Mouse (Mus musculus) G1E (cell line): ENCODE data around the gene Itga1. TPM values are rescaled to one million over a fixed set of nuclear protein-coding genes. Genes with fewer than 3 reads are reported as not detected.

Source experiments
- ATAC-seq: 2 replicates; pipeline ENCODE4 v1.8.0; 2016; ENCODE audit warnings: mild to moderate bottlenecking; ENCODE audit not compliant: insufficient number of reproducible peaks, poor library complexity, low FRiP score, severe bottlenecking; ENCODE audit errors: extremely low read depth
- DNase-seq: peaks from one replicate; pipeline ENCODE4 v3.0.0; 2012; ENCODE audit warnings: low spot score
- H3K27me3 ChIP-seq: 2 replicates; pipeline ENCODE4 v1.6.1; 2012; ENCODE audit warnings: mild to moderate bottlenecking, low read length, inconsistent platforms; ENCODE audit not compliant: insufficient read depth
- H3K36me3 ChIP-seq: replicated peaks from 2 replicates; pipeline ENCODE3; 2012; ENCODE audit warnings: mild to moderate bottlenecking, inconsistent platforms
- H3K4me1 ChIP-seq: 2 replicates; pipeline ENCODE4 v1.6.1; 2012; ENCODE audit warnings: low read depth, low read length, inconsistent platforms, mixed read lengths; ENCODE audit not compliant: insufficient read depth
- H3K4me3 ChIP-seq: 2 replicates; pipeline ENCODE4 v1.5.1; 2012; ENCODE audit warnings: low read depth, mild to moderate bottlenecking, inconsistent platforms, low read length, moderate library complexity, mixed read lengths
- H3K9me3 ChIP-seq: replicated peaks from 2 replicates; pipeline ENCODE4 v1.6.1; 2012; ENCODE audit warnings: inconsistent platforms
- CTCF ChIP-seq: IDR thresholded peaks from 2 replicates; pipeline ENCODE4 v1.5.1; 2012; ENCODE audit warnings: low read depth, low read length, inconsistent platforms, mixed read lengths
- GATA1 ChIP-seq: IDR thresholded peaks from 2 replicates; pipeline ENCODE4 v1.6.1; 2012; ENCODE audit warnings: borderline replicate concordance, low read length, inconsistent platforms, mixed read lengths
- GATA2 ChIP-seq: IDR thresholded peaks from 2 replicates; pipeline ENCODE4 v1.6.1; 2012; ENCODE audit warnings: low read depth, low read length, inconsistent platforms, borderline replicate concordance
- POLR2AphosphoS5 ChIP-seq: IDR thresholded peaks from 2 replicates; pipeline ENCODE4 v1.6.1; 2012; ENCODE audit warnings: low read depth, low read length, inconsistent platforms; ENCODE audit not compliant: insufficient replicate concordance
- TAL1 ChIP-seq: conservative IDR thresholded peaks from 2 replicates; pipeline ENCODE4 v1.6.1; 2012; ENCODE audit warnings: low read depth, low read length, inconsistent platforms, mixed read lengths
- polyA plus RNA-seq: library from polyadenylated mRNA; stranded (reverse); fragments of >175 nt; gene quantifications from 2 replicates; pipeline ENCODE4 v1.2.3, GENCODE M21; 2012
- total RNA-seq, 2 experiments: library from RNA; stranded (forward) in 1 of 2; stranded (reverse) in 1 of 2; fragments of 200-1000 nt in 1 of 2; fragments of >200 nt in 1 of 2; fragmentation: Nextera tagmentation in 1 of 2; gene quantifications; 2 replicates each; pipeline ENCODE4 v1.2.3; 2014 to 2017

Itga1 gene
- total and polyA plus RNA-seq, 3 experiments: 0.44 TPM; not detected in 2

DNA sequence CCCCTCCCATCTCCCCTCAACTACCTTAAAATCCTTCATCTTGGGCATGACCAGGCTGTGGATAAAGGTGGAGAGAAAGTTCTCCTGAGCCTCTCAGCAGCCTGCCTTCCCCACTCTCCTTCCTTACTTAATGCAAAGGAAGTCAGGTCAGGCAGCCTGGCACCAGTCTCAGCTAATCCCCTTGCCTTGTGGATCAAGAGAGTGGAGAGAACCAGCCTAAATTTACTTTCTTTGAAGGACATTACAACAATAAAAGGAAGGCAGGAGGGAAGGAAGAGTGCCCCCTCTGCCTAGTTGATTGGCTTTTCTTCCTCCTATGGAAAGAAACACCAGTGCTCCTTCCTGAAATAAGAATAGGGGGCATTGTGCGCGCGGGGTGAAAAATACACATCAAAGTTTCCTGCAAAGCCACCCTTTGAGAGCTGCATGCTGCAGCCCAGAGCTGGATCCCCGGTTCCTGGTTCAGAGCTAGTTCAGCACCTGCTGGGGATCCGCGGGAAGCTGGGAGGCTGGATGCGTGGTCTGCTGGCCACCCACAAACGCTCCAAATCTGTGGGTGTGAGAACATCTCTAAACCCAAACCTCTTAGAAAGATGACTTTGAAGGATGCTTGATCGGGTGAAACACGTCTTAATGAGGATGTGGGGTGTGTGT is 170.6 kb downstream of the Itga1 start:
- Histone ChIP-seq H3K9me3 (no peaks in the 10 kb centered on the region), H3K4me3 (no peak overlapping the region), H3K36me3 (no peaks in the 10 kb centered on the region), H3K27me3 (peaks cover 12% of the 10 kb centered on the region; the same call in 1 of the 2 replicates), H3K4me1 (no peaks in the 10 kb centered on the region)
- ATAC-seq: no peak
- TF ChIP-seq TAL1 (no peak), CTCF (no peak), GATA2 (no peak), GATA1 (no peak), POLR2AphosphoS5 (no peak)
- no peak for DNase-seq

DNA sequence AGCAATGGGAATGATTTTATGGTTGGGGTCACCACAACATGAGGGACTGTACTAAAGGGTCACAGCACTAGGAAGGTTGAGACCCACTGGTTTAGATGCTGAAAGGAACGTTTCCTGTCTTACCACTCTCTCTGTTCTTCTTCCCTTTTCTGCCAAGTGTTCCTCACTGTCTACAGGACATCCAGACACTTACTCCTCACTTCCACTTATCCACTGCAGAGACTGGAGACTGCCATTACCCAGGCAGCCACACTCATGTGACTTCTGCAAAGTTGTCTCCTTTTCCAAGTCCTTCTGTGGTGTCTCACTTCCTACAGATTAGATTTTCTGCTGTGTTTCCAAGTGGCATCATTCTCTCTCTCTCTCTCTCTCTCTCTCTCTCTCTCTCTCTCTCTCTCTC is 177.0 kb downstream of the Itga1 start:
- no peak overlapping the region for H3K4me3 ChIP-seq
- ATAC-seq: no peak
- no peak for TF ChIP-seq GATA2
- no peak for TF ChIP-seq GATA1
- TF ChIP-seq TAL1: no peak
- TF ChIP-seq POLR2AphosphoS5: no peak
- TF ChIP-seq CTCF: no peak
- no peaks in the 10 kb centered on the region for H3K27me3 ChIP-seq
- no peak for DNase-seq
- H3K9me3 ChIP-seq: no peaks in the 10 kb centered on the region
- H3K36me3 ChIP-seq: no peaks in the 10 kb centered on the region
- H3K4me1 ChIP-seq: no peaks in the 10 kb centered on the region

DNA sequence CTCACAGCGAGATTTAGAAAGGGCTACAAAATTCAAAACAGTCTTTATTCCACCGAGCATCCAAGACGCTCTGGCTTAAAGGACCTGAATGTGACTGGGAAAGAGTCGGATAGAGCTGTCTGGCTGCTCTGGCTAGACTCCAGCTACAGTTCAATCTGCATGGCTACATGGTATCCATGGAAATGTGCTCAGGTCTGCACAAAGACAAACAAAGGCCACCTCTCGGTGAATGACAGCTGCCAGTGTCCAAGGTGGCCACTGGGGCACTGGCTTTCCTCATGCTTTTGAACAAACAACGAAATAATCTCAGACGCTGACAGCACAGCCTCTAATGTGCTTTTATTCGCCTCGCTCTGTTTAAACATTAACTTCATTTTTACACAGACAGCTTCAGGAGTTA is 178.4 kb downstream of the Itga1 start:
- TF ChIP-seq POLR2AphosphoS5: no peak
- no peak for TF ChIP-seq GATA2
- no peak for TF ChIP-seq GATA1
- no peak for TF ChIP-seq TAL1
- no peak for TF ChIP-seq CTCF
- no peaks in the 10 kb centered on the region for H3K9me3 ChIP-seq
- H3K36me3 ChIP-seq: no peaks in the 10 kb centered on the region
- H3K4me1 ChIP-seq: no peaks in the 10 kb centered on the region
- no peaks in the 10 kb centered on the region for H3K27me3 ChIP-seq
- no peak overlapping the region for H3K4me3 ChIP-seq
- no peak for ATAC-seq
- DNase-seq: no peak

DNA sequence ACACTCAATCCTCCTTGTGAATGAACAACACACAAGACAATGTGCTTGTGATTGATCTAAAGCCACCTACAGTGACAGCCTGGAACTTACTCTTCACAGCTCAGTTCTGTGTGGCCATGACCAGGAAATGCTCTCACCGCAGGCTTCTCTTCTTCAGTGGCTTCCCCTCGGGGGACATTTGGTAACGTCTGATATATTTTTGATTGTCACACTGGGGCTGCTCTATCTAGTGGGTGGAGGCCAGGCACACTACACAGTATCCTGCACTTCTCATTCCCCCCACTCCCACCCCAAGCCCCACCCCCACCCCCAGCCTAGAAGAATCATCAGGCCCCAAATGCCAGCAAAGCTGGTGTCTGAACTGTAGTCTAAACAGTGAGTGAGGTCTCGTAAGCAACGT is 186.0 kb downstream of the Itga1 start:
- Histone ChIP-seq H3K4me3 (no peak overlapping the region), H3K4me1 (no peaks in the 10 kb centered on the region), H3K27me3 (peaks cover 2% of the 10 kb centered on the region; the same call in 1 of the 2 replicates), H3K36me3 (no peaks in the 10 kb centered on the region), H3K9me3 (no peaks in the 10 kb centered on the region)
- TF ChIP-seq POLR2AphosphoS5 (no peak), CTCF (no peak), GATA1 (no peak), TAL1 (no peak), GATA2 (no peak)
- ATAC-seq (no peak), DNase-seq (no peak)

DNA sequence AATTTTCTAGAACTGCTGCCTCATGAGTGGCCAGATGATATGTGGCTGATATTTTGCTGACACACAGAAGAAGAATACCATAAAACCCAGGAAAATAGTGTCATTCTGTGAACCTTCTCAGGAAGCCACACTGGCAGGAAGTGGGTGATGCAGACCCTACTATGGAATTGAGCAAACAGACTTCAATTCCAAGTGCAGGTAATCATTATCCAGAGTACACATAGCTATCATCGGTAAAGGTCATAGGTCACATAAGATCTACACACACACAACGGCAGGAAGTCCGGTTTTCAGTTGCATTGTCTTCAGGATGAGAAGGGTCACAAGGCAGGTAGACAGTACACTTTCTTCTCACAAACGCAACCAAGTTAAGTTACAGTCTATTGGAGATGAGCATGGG is 186.8 kb downstream of the Itga1 start:
- Histone ChIP-seq H3K27me3 (peaks cover 2% of the 10 kb centered on the region; the same call in 1 of the 2 replicates), H3K36me3 (no peaks in the 10 kb centered on the region), H3K4me3 (no peak overlapping the region), H3K9me3 (no peaks in the 10 kb centered on the region), H3K4me1 (no peaks in the 10 kb centered on the region)
- no peak for DNase-seq
- no peak for ATAC-seq
- TF ChIP-seq CTCF: no peak
- TF ChIP-seq GATA1: no peak

DNA sequence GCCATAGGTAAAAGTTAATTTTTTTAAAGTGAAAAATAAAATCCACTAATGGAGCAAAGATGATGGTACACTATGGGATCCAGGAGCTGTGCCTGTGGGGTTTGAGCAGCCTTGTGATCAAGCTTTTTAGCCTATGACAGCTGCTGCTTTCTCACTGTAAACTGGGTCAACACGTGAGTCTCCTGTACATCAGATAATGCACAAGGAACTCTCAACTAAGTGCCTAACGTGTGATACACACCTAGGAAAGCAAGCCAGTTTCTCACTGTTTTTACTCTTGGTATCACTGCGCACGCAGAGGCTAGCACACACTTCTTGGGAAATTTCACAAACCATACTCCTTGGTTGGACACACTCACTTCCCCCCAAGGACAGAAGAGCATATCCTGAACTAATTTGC is 187.2 kb downstream of the Itga1 start:
- H3K36me3 ChIP-seq: no peaks in the 10 kb centered on the region
- H3K4me3 ChIP-seq: no peak overlapping the region
- H3K9me3 ChIP-seq: no peaks in the 10 kb centered on the region
- peaks cover 2% of the 10 kb centered on the region; the same call in 1 of the 2 replicates for H3K27me3 ChIP-seq
- DNase-seq (no peak), ATAC-seq (no peak)
- no peak for TF ChIP-seq GATA2
- TF ChIP-seq POLR2AphosphoS5: no peak
- TF ChIP-seq CTCF: no peak
- no peak for TF ChIP-seq TAL1
- TF ChIP-seq GATA1: no peak
- H3K4me1 ChIP-seq: no peaks in the 10 kb centered on the region

DNA sequence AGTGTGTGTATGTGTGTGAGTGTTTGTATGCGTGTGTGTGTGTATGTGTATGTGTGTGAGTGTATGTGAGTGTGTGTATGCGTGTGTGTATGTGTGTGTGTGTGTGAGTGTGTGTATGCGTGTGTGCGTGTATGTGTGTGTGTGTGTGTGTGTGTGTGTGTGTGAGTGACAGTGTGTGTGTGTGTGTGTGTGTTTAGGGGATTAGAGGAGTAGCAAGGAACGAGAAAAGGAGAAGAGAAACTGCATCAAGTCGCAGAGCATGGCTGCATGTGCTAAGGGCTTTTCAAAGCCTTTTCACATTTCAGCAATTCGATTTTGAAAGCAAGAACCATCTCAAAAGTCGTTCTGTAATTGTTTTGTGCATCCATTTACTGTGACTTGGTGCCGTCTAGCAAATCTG is 191.1 kb downstream of the Itga1 start:
- Histone ChIP-seq H3K27me3 (peaks cover 2% of the 10 kb centered on the region; the same call in 1 of the 2 replicates), H3K4me1 (no peaks in the 10 kb centered on the region), H3K4me3 (no peak overlapping the region), H3K36me3 (no peaks in the 10 kb centered on the region), H3K9me3 (no peaks in the 10 kb centered on the region)
- TF ChIP-seq TAL1 (no peak), CTCF (no peak), POLR2AphosphoS5 (no peak), GATA1 (no peak), GATA2 (no peak)
- ATAC-seq: no peak
- no peak for DNase-seq
